Mouse (Mus musculus): ENCODE results near the gene Celf2. TPM values are rescaled to one million over a fixed set of nuclear protein-coding genes. Genes with fewer than 3 reads are reported as not detected.

Gene Celf2
- polyA plus RNA-seq, 1 experiment from 2014 or later = 68.8 TPM

- DNase-seq (ENCODE audit: low spot score) (no peak), ATAC-seq (ENCODE audit: low read depth) (no peak)
- no peaks in the 10 kb centered on the region for H3K9me3 ChIP-seq (ENCODE audit: control insufficient read depth, low read length)
- H3K4me2 ChIP-seq (ENCODE audit: low read depth, low read length) = no peak overlapping the region
- H3K4me1 ChIP-seq (ENCODE audit: control insufficient read depth, insufficient read depth, low read length) = no peaks in the 10 kb centered on the region
- no peak overlapping the region for H3K27ac ChIP-seq (replicated peaks; ENCODE audit: low read depth, low read length)
- no peak overlapping the region for H3K9ac ChIP-seq (ENCODE audit: low read depth, low read length)
- no peaks in the 10 kb centered on the region for H3K36me3 ChIP-seq (ENCODE audit: control insufficient read depth, insufficient read depth, low read length)
- no peak overlapping the region for H3K4me3 ChIP-seq (ENCODE audit: low read depth, low read length)
- H3K27me3 ChIP-seq (replicated peaks; ENCODE audit: control insufficient read depth, insufficient read depth, low read length) = no peaks in the 10 kb centered on the region
- WGBS = 85% methylated on average over 6 of the region's 6 CpGs
These were observed 860.5 kb downstream of the Celf2 start for GRCm38 (mm10) chr2:6648877-6649276.

- no peak for DNase-seq (ENCODE audit: low spot score)
- no peak overlapping the region for H3K4me3 ChIP-seq (ENCODE audit: low read depth, low read length)
- H3K4me1 ChIP-seq (ENCODE audit: control insufficient read depth, insufficient read depth, low read length) = no peaks in the 10 kb centered on the region
- H3K27ac ChIP-seq (replicated peaks; ENCODE audit: low read depth, low read length) = no peak overlapping the region
- 80% methylated on average over 4 of the region's 4 CpGs for WGBS
- no peak for ATAC-seq (ENCODE audit: low read depth)
- no peak overlapping the region for H3K4me2 ChIP-seq (ENCODE audit: low read depth, low read length)
- no peak overlapping the region for H3K9ac ChIP-seq (ENCODE audit: low read depth, low read length)
- no peaks in the 10 kb centered on the region for H3K27me3 ChIP-seq (replicated peaks; ENCODE audit: control insufficient read depth, insufficient read depth, low read length)
- no peaks in the 10 kb centered on the region for H3K9me3 ChIP-seq (ENCODE audit: control insufficient read depth, low read length)
- H3K36me3 ChIP-seq (ENCODE audit: control insufficient read depth, insufficient read depth, low read length) = no peaks in the 10 kb centered on the region
These were observed 862.3 kb downstream of the Celf2 start for GRCm38 (mm10) chr2:6647028-6647427.

GRCm38 (mm10) chr2:6646325-6646724, 863.0 kb downstream of the Celf2 start:
- 83% methylated on average over 3 of the region's 3 CpGs for WGBS
- no peak for DNase-seq (ENCODE audit: low spot score)

GRCm38 (mm10) chr2:6642222-6642850, 867.0 kb downstream of the Celf2 start:
- Histone ChIP-seq H3K36me3 (ENCODE audit: control insufficient read depth, insufficient read depth, low read length) (no peaks in the 10 kb centered on the region), H3K27me3 (replicated peaks; ENCODE audit: control insufficient read depth, insufficient read depth, low read length) (no peaks in the 10 kb centered on the region), H3K27ac (replicated peaks; ENCODE audit: low read depth, low read length) (no peak overlapping the region), H3K4me1 (ENCODE audit: control insufficient read depth, insufficient read depth, low read length) (no peaks in the 10 kb centered on the region), H3K4me2 (ENCODE audit: low read depth, low read length) (no peak overlapping the region), H3K9ac (ENCODE audit: low read depth, low read length) (no peak overlapping the region), H3K9me3 (ENCODE audit: control insufficient read depth, low read length) (no peaks in the 10 kb centered on the region), H3K4me3 (ENCODE audit: low read depth, low read length) (no peak overlapping the region)
- ATAC-seq (ENCODE audit: low read depth) (peak; percentile 4; the same call in 1 of the 2 replicates), DNase-seq (ENCODE audit: low spot score) (peak; percentile 23)
- 68% methylated on average over 3 of the region's 3 CpGs for WGBS

More at GRCm38 (mm10) chr2:6646325-6646724, 863.0 kb downstream of the Celf2 start:
- no peaks in the 10 kb centered on the region for H3K27me3 ChIP-seq (replicated peaks; ENCODE audit: control insufficient read depth, insufficient read depth, low read length)
- H3K4me2 ChIP-seq (ENCODE audit: low read depth, low read length) = no peak overlapping the region
- no peak overlapping the region for H3K4me3 ChIP-seq (ENCODE audit: low read depth, low read length)
- no peak overlapping the region for H3K9ac ChIP-seq (ENCODE audit: low read depth, low read length)
- no peak overlapping the region for H3K27ac ChIP-seq (replicated peaks; ENCODE audit: low read depth, low read length)
- H3K9me3 ChIP-seq (ENCODE audit: control insufficient read depth, low read length) = no peaks in the 10 kb centered on the region
- no peaks in the 10 kb centered on the region for H3K4me1 ChIP-seq (ENCODE audit: control insufficient read depth, insufficient read depth, low read length)
- no peaks in the 10 kb centered on the region for H3K36me3 ChIP-seq (ENCODE audit: control insufficient read depth, insufficient read depth, low read length)
- no peak for ATAC-seq (ENCODE audit: low read depth)

- no peak overlapping the region for H3K9ac ChIP-seq (ENCODE audit: low read depth, low read length)
- H3K27me3 ChIP-seq (replicated peaks; ENCODE audit: control insufficient read depth, insufficient read depth, low read length) = no peaks in the 10 kb centered on the region
- 83% methylated on average over 6 of the region's 6 CpGs for WGBS
- no peak overlapping the region for H3K4me2 ChIP-seq (ENCODE audit: low read depth, low read length)
- ATAC-seq (ENCODE audit: low read depth) (no peak), DNase-seq (ENCODE audit: low spot score) (no peak)
- no peak overlapping the region for H3K4me3 ChIP-seq (ENCODE audit: low read depth, low read length)
- no peaks in the 10 kb centered on the region for H3K36me3 ChIP-seq (ENCODE audit: control insufficient read depth, insufficient read depth, low read length)
- H3K4me1 ChIP-seq (ENCODE audit: control insufficient read depth, insufficient read depth, low read length) = no peaks in the 10 kb centered on the region
- no peaks in the 10 kb centered on the region for H3K9me3 ChIP-seq (ENCODE audit: control insufficient read depth, low read length)
- H3K27ac ChIP-seq (replicated peaks; ENCODE audit: low read depth, low read length) = no peak overlapping the region
These were observed 870.0 kb downstream of the Celf2 start for GRCm38 (mm10) chr2:6639370-6639769.

GRCm38 (mm10) chr2:6637147-6637546, 872.2 kb downstream of the Celf2 start:
- Histone ChIP-seq H3K9ac (ENCODE audit: low read depth, low read length) (no peak overlapping the region), H3K4me1 (ENCODE audit: control insufficient read depth, insufficient read depth, low read length) (no peaks in the 10 kb centered on the region), H3K4me3 (ENCODE audit: low read depth, low read length) (no peak overlapping the region), H3K27ac (replicated peaks; ENCODE audit: low read depth, low read length) (no peak overlapping the region), H3K27me3 (replicated peaks; ENCODE audit: control insufficient read depth, insufficient read depth, low read length) (no peaks in the 10 kb centered on the region), H3K9me3 (ENCODE audit: control insufficient read depth, low read length) (no peaks in the 10 kb centered on the region), H3K4me2 (ENCODE audit: low read depth, low read length) (no peak overlapping the region), H3K36me3 (ENCODE audit: control insufficient read depth, insufficient read depth, low read length) (no peaks in the 10 kb centered on the region)
- ATAC-seq (ENCODE audit: low read depth) (no peak), DNase-seq (ENCODE audit: low spot score) (no peak)
- WGBS = 62% methylated on average over 2 of the region's 2 CpGs

- Histone ChIP-seq H3K36me3 (ENCODE audit: control insufficient read depth, insufficient read depth, low read length) (no peaks in the 10 kb centered on the region), H3K4me3 (ENCODE audit: low read depth, low read length) (no peak overlapping the region), H3K9ac (ENCODE audit: low read depth, low read length) (no peak overlapping the region), H3K27me3 (replicated peaks; ENCODE audit: control insufficient read depth, insufficient read depth, low read length) (no peaks in the 10 kb centered on the region), H3K9me3 (ENCODE audit: control insufficient read depth, low read length) (no peaks in the 10 kb centered on the region), H3K4me2 (ENCODE audit: low read depth, low read length) (no peak overlapping the region), H3K27ac (replicated peaks; ENCODE audit: low read depth, low read length) (no peak overlapping the region), H3K4me1 (ENCODE audit: control insufficient read depth, insufficient read depth, low read length) (no peaks in the 10 kb centered on the region)
- DNase-seq (ENCODE audit: low spot score) = no peak
- ATAC-seq (ENCODE audit: low read depth) = no peak
- WGBS = 93% methylated on average over 6 of the region's 6 CpGs
These were observed 874.5 kb downstream of the Celf2 start for GRCm38 (mm10) chr2:6634899-6635298.

GRCm38 (mm10) chr2:6633115-6633514, 876.2 kb downstream of the Celf2 start:
- Histone ChIP-seq H3K9me3 (ENCODE audit: control insufficient read depth, low read length) (no peaks in the 10 kb centered on the region), H3K9ac (ENCODE audit: low read depth, low read length) (no peak overlapping the region), H3K4me2 (ENCODE audit: low read depth, low read length) (no peak overlapping the region), H3K4me1 (ENCODE audit: control insufficient read depth, insufficient read depth, low read length) (no peaks in the 10 kb centered on the region), H3K27me3 (replicated peaks; ENCODE audit: control insufficient read depth, insufficient read depth, low read length) (no peaks in the 10 kb centered on the region), H3K36me3 (ENCODE audit: control insufficient read depth, insufficient read depth, low read length) (no peaks in the 10 kb centered on the region), H3K27ac (replicated peaks; ENCODE audit: low read depth, low read length) (no peak overlapping the region), H3K4me3 (ENCODE audit: low read depth, low read length) (no peak overlapping the region)
- ATAC-seq (ENCODE audit: low read depth) (no peak), DNase-seq (ENCODE audit: low spot score) (no peak)
- 95% methylated on average over 1 of the region's 1 CpGs for WGBS

- Histone ChIP-seq H3K9ac (ENCODE audit: low read depth, low read length) (no peak overlapping the region), H3K27me3 (replicated peaks; ENCODE audit: control insufficient read depth, insufficient read depth, low read length) (no peaks in the 10 kb centered on the region), H3K4me3 (ENCODE audit: low read depth, low read length) (no peak overlapping the region), H3K9me3 (ENCODE audit: control insufficient read depth, low read length) (no peaks in the 10 kb centered on the region), H3K36me3 (ENCODE audit: control insufficient read depth, insufficient read depth, low read length) (no peaks in the 10 kb centered on the region), H3K4me1 (ENCODE audit: control insufficient read depth, insufficient read depth, low read length) (no peaks in the 10 kb centered on the region), H3K27ac (replicated peaks; ENCODE audit: low read depth, low read length) (no peak overlapping the region), H3K4me2 (ENCODE audit: low read depth, low read length) (no peak overlapping the region)
- ATAC-seq (ENCODE audit: low read depth) (no peak), DNase-seq (ENCODE audit: low spot score) (no peak)
- 68% methylated on average over 4 of the region's 4 CpGs for WGBS
These were observed 885.6 kb downstream of the Celf2 start for GRCm38 (mm10) chr2:6623802-6624201.

All from embryonic facial prominence, embryonic 14.5 days (tissue).